Mouse (Mus musculus): Measurements from ENCODE around the gene Spib.
A peak's percentile ranks its signal among the peaks of the same experiment; 100 is the strongest.

Gene Spib

DNA sequence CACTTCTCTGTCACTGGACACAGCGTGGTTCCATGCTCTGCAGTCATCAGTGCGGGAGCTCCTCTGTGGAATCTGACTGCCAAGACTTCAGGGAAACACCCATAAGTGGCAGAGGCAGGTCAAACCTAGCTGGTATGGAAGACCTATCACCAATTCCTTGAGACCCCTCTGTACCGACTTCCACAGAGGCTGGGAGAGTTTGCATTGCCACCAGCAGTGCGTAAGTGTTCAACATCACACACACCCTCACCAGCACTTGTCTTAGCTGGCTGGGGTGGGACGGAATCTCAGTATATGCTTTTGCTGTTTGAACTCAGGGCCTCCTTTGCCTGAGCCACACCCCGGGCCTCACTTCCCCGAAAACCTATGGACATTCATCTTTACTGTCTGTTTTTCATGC, 43.9 kb downstream of the Spib start:
- DNase-seq (ENCODE audit: low read depth, low spot score), result no peak

DNA sequence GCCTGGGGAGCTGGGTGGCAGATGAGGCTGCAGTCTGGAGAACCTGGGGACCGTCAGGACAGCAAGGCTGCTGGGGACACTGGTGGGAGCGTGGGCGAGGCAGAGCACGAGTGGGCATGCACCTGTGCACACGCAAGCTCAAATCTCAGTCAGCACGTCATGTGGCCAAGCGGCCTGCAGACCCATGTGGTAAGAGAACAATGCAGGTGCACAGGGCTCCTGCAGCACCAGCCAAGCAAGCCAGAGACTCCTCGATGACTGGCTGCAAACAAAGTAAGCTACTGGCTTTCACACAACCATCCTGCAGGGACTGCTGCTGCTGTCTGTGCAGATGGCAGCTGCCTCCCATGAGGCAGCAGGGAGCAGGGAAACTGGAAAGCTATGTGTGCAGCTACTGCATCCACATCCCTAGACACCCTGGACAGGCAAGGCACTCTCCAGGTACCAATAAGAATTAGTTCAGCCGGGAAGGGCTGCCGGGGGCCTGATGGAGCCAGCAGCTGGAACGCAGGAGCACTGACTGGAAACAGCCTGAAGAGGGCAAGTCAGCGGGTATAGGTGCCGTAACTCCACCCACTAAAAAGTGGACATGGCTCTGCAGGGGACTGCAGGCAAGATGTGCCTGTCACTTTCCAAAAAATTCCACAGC, 44.8 kb downstream of the Spib start:
- DNase-seq (ENCODE audit: low read depth, low spot score), result no peak

DNA sequence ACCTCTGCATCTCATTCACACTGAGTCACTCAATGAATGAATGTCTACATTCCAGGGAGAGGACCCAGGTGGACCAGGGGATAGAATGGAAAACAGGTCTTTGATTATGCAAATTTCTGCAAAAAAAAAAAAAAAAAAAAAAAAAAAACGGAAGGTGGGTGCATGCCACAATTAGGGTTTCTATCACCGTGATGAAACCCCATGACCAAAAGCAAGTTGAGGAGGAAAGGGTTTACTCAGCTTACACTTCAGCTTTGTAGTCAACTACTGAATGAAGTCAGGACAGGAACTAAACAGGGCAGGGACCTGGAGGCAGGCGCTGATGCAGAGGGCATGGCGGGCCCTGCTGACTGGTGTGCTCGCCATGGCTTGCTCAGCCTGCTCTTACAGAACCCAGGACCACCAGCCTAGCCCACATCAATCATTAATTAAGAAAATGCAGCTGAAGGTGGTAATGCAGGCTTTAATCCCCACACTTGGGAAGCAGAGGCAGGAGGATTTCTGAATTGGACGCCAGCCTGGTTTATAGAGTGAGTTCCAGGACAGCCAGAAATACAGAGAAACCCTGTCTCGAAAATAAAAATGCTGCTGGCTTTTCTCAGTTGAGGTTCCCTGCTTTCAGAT, 46.2 kb downstream of the Spib start:
- DNase-seq (ENCODE audit: low read depth, low spot score), result no peak

DNA sequence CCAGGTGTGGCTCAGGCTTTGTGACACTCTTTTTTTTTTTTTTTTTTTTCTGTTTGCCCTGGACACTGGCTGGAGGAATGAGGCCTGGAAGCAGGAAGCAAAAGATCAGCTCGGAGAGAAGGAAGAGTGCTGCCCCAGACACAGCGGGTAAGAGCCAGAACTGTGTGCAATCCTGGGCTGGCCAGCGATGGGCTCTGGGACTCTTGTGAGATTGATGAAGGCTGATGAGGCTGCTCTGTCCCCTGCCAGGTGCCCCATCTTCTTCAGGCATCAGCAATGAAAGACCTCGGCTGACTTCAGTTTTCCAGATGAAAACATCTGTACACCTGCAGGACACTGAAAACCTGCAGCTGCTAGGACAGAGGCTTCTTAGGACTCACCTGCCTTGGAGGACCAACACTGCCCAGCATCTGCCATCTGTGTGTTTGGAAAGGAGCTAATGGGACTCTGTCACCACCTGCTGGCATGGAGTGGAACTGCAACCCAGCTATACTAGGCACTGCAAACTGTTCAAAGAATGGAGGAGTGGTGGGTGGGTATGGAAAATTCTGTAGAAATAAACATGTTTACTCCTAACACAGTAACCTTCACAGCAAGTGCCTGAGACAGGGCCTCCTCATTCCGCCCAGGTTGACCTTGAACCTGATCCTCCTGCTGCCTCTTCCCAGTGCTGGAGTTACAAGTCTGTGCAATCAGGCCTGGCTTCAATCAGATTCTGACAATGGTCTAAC, 46.9 kb downstream of the Spib start:
- peak; percentile 89 for DNase-seq (ENCODE audit: low read depth, low spot score)

DNA sequence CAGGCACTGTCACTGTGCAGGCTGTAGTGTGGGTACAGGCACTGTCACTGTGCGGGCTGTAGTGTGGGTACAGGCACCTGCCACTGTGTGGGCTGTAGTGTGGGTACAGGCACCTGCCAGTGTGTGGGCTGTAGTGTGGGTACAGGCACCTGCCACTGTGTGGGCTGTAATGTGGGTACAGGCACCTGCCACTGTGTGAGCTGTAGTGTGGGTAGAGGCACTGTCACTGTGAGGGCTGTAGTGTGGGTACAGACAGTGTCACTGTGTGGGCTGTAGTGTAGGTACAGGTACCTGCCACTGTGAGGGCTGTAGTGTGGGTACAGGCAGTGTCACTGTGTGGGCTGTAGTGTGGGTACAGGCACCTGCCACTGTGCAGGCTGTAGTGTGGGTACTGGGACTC, 47.8 kb downstream of the Spib start:
- DNase-seq (ENCODE audit: low read depth, low spot score), result no peak

DNA sequence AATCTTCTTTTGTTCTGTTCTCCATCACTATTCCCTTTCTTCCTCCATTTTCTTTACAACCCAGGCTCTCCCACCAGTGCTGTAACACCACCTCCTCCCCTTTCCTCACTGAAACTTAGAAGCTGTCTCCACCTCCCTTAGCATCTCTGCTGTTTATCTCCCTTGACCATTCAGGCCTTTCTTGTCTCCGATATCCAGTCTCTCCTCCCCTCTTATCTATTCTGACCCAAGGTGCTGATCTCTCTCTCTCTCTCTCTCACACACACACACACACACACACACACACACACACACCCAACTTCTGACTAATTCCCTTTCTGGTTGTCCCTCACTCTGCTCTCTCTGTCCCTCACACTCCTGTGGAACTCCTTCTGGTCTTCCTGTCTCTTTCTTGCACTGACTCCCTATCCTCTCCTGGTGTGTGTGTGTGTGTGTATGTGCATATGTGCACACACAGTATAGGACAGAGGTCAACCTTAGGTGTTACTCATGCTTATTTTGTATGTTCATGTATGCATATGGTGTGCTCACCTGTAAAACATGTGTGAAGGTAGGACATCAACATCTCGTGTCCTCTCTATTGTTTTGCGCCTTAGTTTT, 48.9 kb downstream of the Spib start:
- DNase-seq (ENCODE audit: low read depth, low spot score), result no peak

Measured in CD4-positive, CD25-positive, alpha-beta regulatory T cell, adult 2 months (primary cell).